Mouse (Mus musculus) testis, adult 2 months (tissue): Measurements from ENCODE around the gene Pnliprp1.

Source experiments
- CTCF ChIP-seq: fragments of 200-500 bp; IDR thresholded peaks from 2 replicates; pipeline ENCODE4 v1.5.1; 2012; ENCODE audit warnings: low read depth, mild to moderate bottlenecking, inconsistent platforms, low read length, moderate library complexity; ENCODE audit not compliant: control insufficient read depth, insufficient read depth, insufficient replicate concordance
- POLR2A ChIP-seq: fragments of 200-500 bp; IDR thresholded peaks from 2 replicates; pipeline ENCODE4 v1.6.1; 2012; ENCODE audit warnings: low read depth, mild to moderate bottlenecking, inconsistent platforms, low read length, moderate library complexity; ENCODE audit not compliant: control insufficient read depth

DNA sequence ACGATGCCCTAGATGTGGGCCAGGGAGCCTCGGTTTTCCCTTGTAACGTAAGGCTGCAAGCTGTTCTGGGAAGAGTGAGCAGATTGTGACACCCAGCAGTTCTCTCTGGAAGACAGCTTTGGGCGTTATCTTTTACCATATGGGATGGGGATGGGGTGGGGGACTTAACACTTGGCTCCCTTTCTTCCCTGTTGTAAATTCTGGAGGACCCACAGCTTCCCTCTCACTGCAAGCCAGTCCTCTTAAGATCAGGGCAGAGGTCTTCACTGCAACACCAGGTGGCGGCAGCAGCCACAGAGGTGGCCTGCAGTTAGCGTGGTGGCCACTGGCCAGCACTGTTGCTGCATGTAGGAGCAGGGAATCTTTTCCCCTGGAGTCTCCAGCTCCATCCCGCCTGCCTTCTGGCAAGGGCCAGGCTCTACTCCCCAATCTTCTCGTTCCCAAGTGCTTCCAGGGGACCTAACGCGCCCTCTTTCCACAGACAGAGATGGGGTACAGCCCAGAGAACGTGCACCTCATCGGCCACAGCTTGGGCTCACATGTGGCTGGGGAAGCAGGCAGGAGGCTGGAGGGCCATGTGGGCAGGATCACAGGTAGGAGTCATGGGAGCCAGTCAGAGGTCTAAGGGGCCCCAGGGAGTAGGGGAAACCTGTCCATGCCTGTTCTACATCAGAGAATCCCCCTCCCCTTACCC, 34.3 kb downstream of the Pnliprp1 start:
- TF ChIP-seq CTCF (peak; percentile 83; the same call in 1 of the 2 replicates), POLR2A (no peak)
